Mouse (Mus musculus): ENCODE data around the gene Lrg1. TPM values are rescaled to one million over a fixed set of nuclear protein-coding genes. Genes with fewer than 3 reads are reported as not detected.

Gene Lrg1
- 0.14 TPM in 1 of 2 replicates, not detected in the other for polyA plus RNA-seq (2016; fragmentation: Nextera tagmentation; extraction: Ambion mirVana)

DNA sequence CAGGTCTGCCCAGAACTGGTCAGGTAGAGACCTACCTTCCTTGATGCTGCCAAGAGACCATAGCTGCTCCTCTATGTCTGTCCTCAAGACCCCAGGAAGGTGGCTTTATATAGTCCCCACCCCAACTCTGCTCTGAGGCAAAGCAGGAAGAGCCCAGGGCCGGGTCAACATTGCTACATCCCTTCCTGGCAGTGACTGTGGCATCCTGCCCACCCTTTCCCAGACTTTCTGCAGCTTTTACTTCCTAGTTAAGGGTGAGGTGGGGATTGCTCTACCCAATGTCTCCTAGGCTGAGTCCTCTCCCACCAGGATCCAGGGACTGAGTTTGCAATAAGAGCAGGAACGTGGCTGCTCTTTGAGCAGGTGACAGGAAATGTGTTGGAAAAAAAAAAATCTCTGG, at the start of gene Lrg1:
Gene Lrg1, minus strand, starts transcription at position 176 of the 400 bp plus-strand sequence.
- no peak for ATAC-seq (ENCODE audit: low FRiP score, low read depth)
- Histone ChIP-seq H3K27ac (no peak within 1 kb of the TSS), H3K4me2 (replicated peaks) (no peak within 1 kb of the TSS), H3K4me3 (no peak within 1 kb of the TSS), H3K27me3 (replicated peaks) (peaks cover 84% of the 10 kb centered on the region), H3K36me3 (peaks cover 19% of the 10 kb centered on the region), H3K9ac (no peak within 1 kb of the TSS), H3K4me1 (peaks cover 19% of the 10 kb centered on the region), H3K9me3 (peaks cover 13% of the 10 kb centered on the region)
- WGBS, result 64% methylated on average over 2 of the region's 2 CpGs

DNA sequence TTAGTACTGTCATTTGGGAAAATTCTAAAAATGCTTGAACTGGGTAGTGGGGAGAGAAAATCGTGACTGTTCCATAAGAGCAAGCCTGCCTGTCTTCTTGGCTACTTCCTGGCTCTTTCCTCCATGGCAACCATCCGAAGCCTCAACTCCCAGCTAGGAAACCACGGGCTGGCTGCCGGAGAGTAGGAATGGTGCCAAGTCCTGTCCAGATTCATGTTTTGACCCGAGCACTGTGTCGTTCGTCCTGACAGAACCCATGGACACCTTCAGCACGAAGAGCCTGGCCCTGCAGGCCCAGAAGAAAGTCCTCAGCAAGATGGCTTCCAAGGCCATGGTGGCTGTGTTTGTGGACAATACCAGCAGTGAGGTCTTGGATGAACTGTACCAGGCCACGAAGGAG, 49.7 kb upstream of the Lrg1 start:
- Histone ChIP-seq H3K4me2 (replicated peaks) (no peak overlapping the region), H3K4me3 (no peak overlapping the region), H3K27ac (no peak overlapping the region), H3K4me1 (peaks cover 15% of the 10 kb centered on the region), H3K36me3 (peaks cover 21% of the 10 kb centered on the region; the same call in 1 of the 2 replicates), H3K27me3 (replicated peaks) (no peaks in the 10 kb centered on the region), H3K9ac (no peak overlapping the region), H3K9me3 (no peaks in the 10 kb centered on the region)
- WGBS, result 83% methylated on average over 9 of the region's 9 CpGs
- no peak for ATAC-seq (ENCODE audit: low FRiP score, low read depth)

GRCm38 (mm10) chr17:56170636-56171035, 48.8 kb upstream of the Lrg1 start:
- Histone ChIP-seq H3K36me3 (peaks cover 15% of the 10 kb centered on the region; the same call in 1 of the 2 replicates), H3K27ac (no peak overlapping the region), H3K27me3 (replicated peaks) (no peaks in the 10 kb centered on the region), H3K4me2 (replicated peaks) (0 out of 2 replicates have a peak overlapping the region, but pooled peaks have one; percentile 8), H3K4me3 (no peak overlapping the region), H3K9ac (peak overlapping the region; percentile 33; the same call in 1 of the 2 replicates), H3K9me3 (no peaks in the 10 kb centered on the region), H3K4me1 (peaks cover 19% of the 10 kb centered on the region)
- ATAC-seq (ENCODE audit: low FRiP score, low read depth), result 0 out of 2 replicates have a peak, but pooled peaks have one; percentile 8
- WGBS, result 25% methylated on average over 10 of the region's 10 CpGs

GRCm38 (mm10) chr17:56169830-56170229, 48.0 kb upstream of the Lrg1 start:
- peaks cover 9% of the 10 kb centered on the region; the same call in 1 of the 2 replicates for H3K36me3 ChIP-seq
- no peak overlapping the region for H3K4me2 ChIP-seq (replicated peaks)
- no peak for ATAC-seq (ENCODE audit: low FRiP score, low read depth)
- WGBS, result 66% methylated on average over 6 of the region's 6 CpGs
- no peak overlapping the region for H3K4me3 ChIP-seq
- H3K9me3 ChIP-seq, result no peaks in the 10 kb centered on the region
- peaks cover 23% of the 10 kb centered on the region for H3K4me1 ChIP-seq
- H3K27me3 ChIP-seq (replicated peaks), result no peaks in the 10 kb centered on the region
- no peak overlapping the region for H3K27ac ChIP-seq
- no peak overlapping the region for H3K9ac ChIP-seq

DNA sequence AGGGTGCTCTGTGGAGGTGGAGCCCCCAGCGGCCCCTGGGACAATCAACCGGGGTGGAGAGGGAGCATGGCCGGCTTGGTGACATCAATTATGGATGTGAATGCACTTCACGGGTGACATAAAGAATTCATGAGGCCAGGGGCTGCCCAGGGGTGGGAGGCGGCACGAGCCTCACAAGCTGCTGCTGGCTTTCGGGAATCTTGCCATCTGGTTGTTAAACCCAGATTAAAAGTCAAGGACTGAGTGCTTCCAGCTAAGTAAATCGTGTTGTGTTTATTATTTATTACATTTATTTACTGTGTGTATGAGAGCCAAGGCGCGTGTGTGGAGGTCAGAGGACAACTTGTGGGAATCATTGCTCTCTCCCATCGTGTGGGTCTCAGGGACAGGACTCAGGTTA, 43.9 kb upstream of the Lrg1 start:
- Histone ChIP-seq H3K4me2 (replicated peaks) (peak overlapping the region; percentile 30; the same call in 1 of the 2 replicates), H3K4me1 (peaks cover 35% of the 10 kb centered on the region), H3K9ac (0 out of 2 replicates have a peak overlapping the region, but pooled peaks have one; percentile 35), H3K27ac (no peak overlapping the region), H3K36me3 (no peaks in the 10 kb centered on the region), H3K9me3 (no peaks in the 10 kb centered on the region), H3K4me3 (no peak overlapping the region), H3K27me3 (replicated peaks) (no peaks in the 10 kb centered on the region)
- 31% methylated on average over 11 of the region's 11 CpGs for WGBS
- no peak for ATAC-seq (ENCODE audit: low FRiP score, low read depth)

GRCm38 (mm10) chr17:56164510-56164909, 42.7 kb upstream of the Lrg1 start:
- WGBS, result 83% methylated on average over 3 of the region's 3 CpGs

GRCm38 (mm10) chr17:56163523-56164102, 41.8 kb upstream of the Lrg1 start:
- ATAC-seq (ENCODE audit: low FRiP score, low read depth), result no peak
- peak overlapping the region; percentile 69 for H3K4me2 ChIP-seq (replicated peaks)
- no peak overlapping the region for H3K9ac ChIP-seq
- no peaks in the 10 kb centered on the region for H3K9me3 ChIP-seq
- H3K27ac ChIP-seq, result no peak overlapping the region
- no peaks in the 10 kb centered on the region for H3K36me3 ChIP-seq
- H3K4me3 ChIP-seq, result no peak overlapping the region
- H3K4me1 ChIP-seq, result peaks cover 23% of the 10 kb centered on the region
- WGBS, result 80% methylated on average over 6 of the region's 6 CpGs
- H3K27me3 ChIP-seq (replicated peaks), result peaks cover 6% of the 10 kb centered on the region; the same call in 1 of the 2 replicates

More at GRCm38 (mm10) chr17:56164510-56164909, 42.7 kb upstream of the Lrg1 start:
- Histone ChIP-seq H3K36me3 (no peaks in the 10 kb centered on the region), H3K4me2 (replicated peaks) (no peak overlapping the region), H3K4me3 (no peak overlapping the region), H3K27me3 (replicated peaks) (no peaks in the 10 kb centered on the region), H3K4me1 (peaks cover 23% of the 10 kb centered on the region), H3K9ac (no peak overlapping the region), H3K9me3 (no peaks in the 10 kb centered on the region), H3K27ac (no peak overlapping the region)
- ATAC-seq (ENCODE audit: low FRiP score, low read depth), result no peak

DNA sequence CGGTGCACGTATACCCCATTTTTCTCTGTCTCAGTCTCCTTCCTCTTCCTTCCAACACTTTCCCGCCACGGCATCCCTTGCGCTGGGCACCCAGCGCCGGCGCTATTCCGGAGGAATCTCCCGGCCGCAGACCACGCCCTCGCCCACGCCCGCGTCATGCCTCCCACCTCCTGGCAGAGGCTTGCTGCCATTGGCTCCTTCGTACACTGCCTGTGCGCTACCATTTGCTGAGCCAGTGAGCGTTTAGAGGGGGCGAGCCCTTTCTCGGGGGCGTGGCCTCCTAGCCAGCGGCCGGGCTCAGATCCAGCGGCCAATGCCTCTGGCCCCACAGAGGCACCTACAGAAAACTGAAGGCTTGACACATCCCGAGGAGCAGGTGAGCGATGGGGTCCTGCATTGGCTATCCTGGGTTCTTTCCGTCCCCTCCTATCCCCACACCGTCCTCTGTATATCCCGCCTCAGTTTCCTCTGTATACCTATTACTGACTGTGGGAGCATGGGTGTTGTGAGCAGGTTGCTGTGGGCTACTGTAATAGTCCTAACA, 40.5 kb upstream of the Lrg1 start, which contains the start of gene Tnfaip8l1:
Gene Tnfaip8l1, plus strand, starts transcription at position 247 of the 544 bp plus-strand sequence.
- Histone ChIP-seq H3K4me3 (peak within 1 kb of the TSS; percentile 39), H3K27me3 (replicated peaks) (peaks cover 18% of the 10 kb centered on the region), H3K4me2 (replicated peaks) (peak within 1 kb of the TSS; percentile 69), H3K27ac (no peak within 1 kb of the TSS), H3K9me3 (no peaks in the 10 kb centered on the region), H3K36me3 (no peaks in the 10 kb centered on the region), H3K9ac (peak within 1 kb of the TSS; percentile 41), H3K4me1 (peaks cover 23% of the 10 kb centered on the region)
- WGBS, result 2% methylated on average over 30 of the region's 30 CpGs
- peak; percentile 95 for ATAC-seq (ENCODE audit: low FRiP score, low read depth)

DNA sequence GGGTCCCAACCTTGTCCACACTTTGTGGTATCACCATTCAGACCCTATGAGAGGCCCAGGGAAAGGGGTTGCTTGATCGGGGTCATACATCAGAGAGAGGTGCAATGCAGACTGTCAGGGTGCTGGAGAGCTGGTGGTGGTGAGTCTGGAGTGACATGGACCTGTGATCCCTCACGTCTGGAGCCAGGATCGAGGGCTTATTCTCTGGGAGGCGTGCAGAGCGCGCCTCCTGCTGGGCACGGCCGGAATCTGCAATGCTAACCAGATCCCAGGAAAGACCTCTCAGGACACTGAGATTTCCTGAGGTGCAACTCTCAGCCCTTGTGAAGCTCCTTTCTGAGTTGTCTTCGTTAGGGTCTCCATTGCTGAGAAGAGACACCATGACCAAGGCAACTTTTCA, 37.9 kb upstream of the Lrg1 start:
- Histone ChIP-seq H3K36me3 (no peaks in the 10 kb centered on the region), H3K27me3 (replicated peaks) (peaks cover 31% of the 10 kb centered on the region), H3K4me3 (no peak overlapping the region), H3K4me2 (replicated peaks) (no peak overlapping the region), H3K9ac (0 out of 2 replicates have a peak overlapping the region, but pooled peaks have one; percentile 13), H3K27ac (no peak overlapping the region), H3K9me3 (no peaks in the 10 kb centered on the region), H3K4me1 (peaks cover 16% of the 10 kb centered on the region)
- no peak for ATAC-seq (ENCODE audit: low FRiP score, low read depth)
- WGBS, result 4% methylated on average over 9 of the region's 9 CpGs

DNA sequence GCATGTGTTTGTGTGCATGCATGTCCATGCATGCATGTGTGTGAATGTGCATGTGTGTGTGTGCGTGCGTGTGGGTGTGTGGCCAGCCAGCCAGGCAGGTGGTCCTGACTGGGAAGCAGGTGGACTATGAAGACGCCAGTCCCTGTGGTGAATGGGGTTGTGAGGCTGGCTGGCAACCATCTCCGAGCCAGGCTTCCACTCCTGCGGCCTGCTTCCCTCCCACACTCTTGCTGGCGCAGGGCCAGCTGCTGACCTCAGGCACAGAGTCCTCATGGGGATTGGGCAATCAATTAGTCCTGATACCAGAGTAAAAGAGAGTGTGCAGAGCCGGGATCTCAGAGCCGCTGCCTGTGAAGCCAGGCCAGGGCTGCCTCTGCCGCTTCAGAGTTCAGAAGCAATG, 31.8 kb upstream of the Lrg1 start:
- peak; percentile 54; the same call in 1 of the 2 replicates for ATAC-seq (ENCODE audit: low FRiP score, low read depth)
- no peaks in the 10 kb centered on the region for H3K36me3 ChIP-seq
- H3K4me3 ChIP-seq, result no peak overlapping the region
- H3K4me2 ChIP-seq (replicated peaks), result peak overlapping the region; percentile 16; the same call in 1 of the 2 replicates
- no peaks in the 10 kb centered on the region for H3K9me3 ChIP-seq
- peaks cover 19% of the 10 kb centered on the region for H3K4me1 ChIP-seq
- 36% methylated on average over 9 of the region's 9 CpGs for WGBS
- peaks cover 54% of the 10 kb centered on the region for H3K27me3 ChIP-seq (replicated peaks)
- H3K27ac ChIP-seq, result no peak overlapping the region; the same call in 1 of the 2 replicates
- no peak overlapping the region for H3K9ac ChIP-seq

GRCm38 (mm10) chr17:56149897-56150296, 28.1 kb upstream of the Lrg1 start:
- Histone ChIP-seq H3K27me3 (replicated peaks) (peaks cover 55% of the 10 kb centered on the region), H3K27ac (no peak overlapping the region), H3K4me3 (no peak overlapping the region), H3K9ac (no peak overlapping the region), H3K4me2 (replicated peaks) (no peak overlapping the region), H3K36me3 (no peaks in the 10 kb centered on the region), H3K4me1 (peaks cover 27% of the 10 kb centered on the region), H3K9me3 (no peaks in the 10 kb centered on the region)
- no peak for ATAC-seq (ENCODE audit: low FRiP score, low read depth)
- WGBS, result 32% methylated on average over 2 of the region's 2 CpGs

DNA sequence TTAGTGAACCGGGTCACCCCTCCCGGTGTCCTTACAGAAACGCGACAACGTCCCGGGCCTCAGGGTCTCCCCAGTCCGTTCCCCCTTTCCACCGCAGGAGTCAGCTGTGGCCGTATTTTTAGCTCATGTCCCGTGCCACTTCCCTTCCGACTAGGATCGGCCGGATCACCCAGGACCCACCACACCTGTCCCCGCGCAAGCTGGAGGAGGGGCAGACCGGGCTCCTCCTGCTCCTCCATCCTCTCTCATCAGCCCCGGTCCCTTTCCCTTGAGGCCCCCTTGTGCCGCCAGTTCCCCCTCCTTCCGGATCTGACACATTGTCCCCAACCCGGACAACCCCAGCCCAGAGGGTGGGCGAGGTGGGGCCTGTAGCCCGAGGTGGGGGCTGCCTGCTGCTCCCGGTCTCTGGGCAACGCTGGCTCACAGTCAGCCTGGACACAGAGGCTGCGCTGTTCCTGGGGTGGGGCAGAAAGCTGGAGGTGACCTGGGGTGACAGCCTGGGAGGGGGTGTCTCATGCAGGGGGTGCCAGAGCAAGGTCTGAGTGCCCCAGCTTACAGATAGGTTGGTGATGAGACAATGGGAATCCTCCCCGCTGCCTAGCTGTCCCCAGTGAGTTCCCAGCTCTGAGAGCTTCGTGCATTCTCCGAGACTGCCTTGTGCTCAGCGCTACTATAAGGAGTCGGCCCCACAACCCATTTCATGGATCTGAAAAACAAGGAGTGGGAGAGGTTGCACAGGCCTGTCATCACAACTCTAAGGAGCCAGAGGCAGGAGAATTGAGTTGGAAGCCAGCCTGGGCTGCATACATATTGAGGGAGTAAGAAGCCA, 27.2 kb upstream of the Lrg1 start:
- Histone ChIP-seq H3K9me3 (no peaks in the 10 kb centered on the region), H3K4me1 (peaks cover 22% of the 10 kb centered on the region), H3K4me2 (replicated peaks) (peak overlapping the region; percentile 59), H3K9ac (peak overlapping the region; percentile 64), H3K4me3 (peak overlapping the region; percentile 28), H3K27me3 (replicated peaks) (peaks cover 57% of the 10 kb centered on the region), H3K27ac (no peak overlapping the region), H3K36me3 (no peaks in the 10 kb centered on the region)
- peak; percentile 21; the same call in 1 of the 2 replicates for ATAC-seq (ENCODE audit: low FRiP score, low read depth)
- WGBS, result 1% methylated on average over 30 of the region's 30 CpGs
